Mouse (Mus musculus) myocyte (in vitro differentiated cells): ENCODE results near the gene Rtn3.

ENCODE experiments used
- CEBPB ChIP-seq: IDR thresholded peaks from 2 replicates; pipeline ENCODE4 v1.6.1; 2011; ENCODE audit warnings: mild to moderate bottlenecking, moderate library complexity; ENCODE audit not compliant: poor library complexity, insufficient read depth, severe bottlenecking
- E2F4 ChIP-seq: IDR thresholded peaks from one replicate; pipeline ENCODE4 v1.6.1; 2011; ENCODE audit warnings: mild to moderate bottlenecking, control low read depth, moderate library complexity; ENCODE audit not compliant: insufficient read depth
- MAX ChIP-seq: IDR thresholded peaks from one replicate; pipeline ENCODE4 v1.6.1; 2011; ENCODE audit warnings: low read depth, mild to moderate bottlenecking, control low read depth
- MYOD1 ChIP-seq, 3 experiments: IDR thresholded peaks; one replicate each; pipeline ENCODE4 v1.6.1; 2011; ENCODE audit warnings: control low read depth in 2 of 3, low read depth in 2 of 3, mild to moderate bottlenecking in 2 of 3, moderate library complexity in 1 of 3; ENCODE audit not compliant: insufficient read length in 2 of 3, control insufficient read depth in 1 of 3
- POLR2A ChIP-seq: IDR thresholded peaks from one replicate; pipeline ENCODE4 v1.6.1; 2011; ENCODE audit warnings: low read depth, mild to moderate bottlenecking, control low read depth, moderate library complexity; ENCODE audit not compliant: insufficient read length
- REST ChIP-seq: IDR thresholded peaks from one replicate; pipeline ENCODE4 v1.6.1; 2011; ENCODE audit warnings: mild to moderate bottlenecking, control low read depth, moderate library complexity; ENCODE audit not compliant: insufficient read depth, insufficient read length
- TCF12 ChIP-seq: IDR thresholded peaks from one replicate; pipeline ENCODE4 v1.6.1; 2011; ENCODE audit warnings: mild to moderate bottlenecking, control low read depth; ENCODE audit not compliant: poor library complexity, insufficient read depth, severe bottlenecking
- USF1 ChIP-seq: IDR thresholded peaks from one replicate; pipeline ENCODE4 v1.6.1; 2011; ENCODE audit warnings: low read depth, mild to moderate bottlenecking, control low read depth, moderate library complexity

GRCm38 (mm10) chr19:7420108-7420507 lies 63.0 kb downstream of the Rtn3 start:
- TF ChIP-seq TCF12 = no peak
- TF ChIP-seq USF1 = no peak
- no peak for TF ChIP-seq MAX
- no peak for TF ChIP-seq MYOD1 (IDR thresholded peaks at IDR 0.05; ENCODE audit: control insufficient read depth in 1 of 3, insufficient read length in 2 of 3, low read depth in 2 of 3)
- TF ChIP-seq CEBPB = no peak
- TF ChIP-seq POLR2A = no peak
- no peak for TF ChIP-seq REST
- no peak for TF ChIP-seq E2F4
